In the genomic region with DNA sequence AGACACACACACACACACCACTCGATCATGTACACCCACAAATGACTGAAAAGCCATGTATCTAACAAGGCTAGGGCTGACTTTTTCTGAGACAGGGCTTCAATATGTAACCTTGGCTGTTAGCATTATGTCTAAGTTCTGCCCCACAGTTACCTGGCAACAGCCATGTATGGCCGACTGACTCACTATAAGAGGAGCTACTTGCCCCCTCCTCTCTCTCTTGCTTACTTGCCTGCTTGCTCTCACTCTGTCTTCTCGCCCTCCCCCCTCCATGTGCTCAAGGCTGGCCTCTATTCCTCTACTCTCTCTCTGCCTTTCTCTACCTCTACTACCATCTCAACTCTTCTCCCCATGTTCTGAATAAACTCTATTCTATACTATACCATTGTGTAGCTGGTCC, we compare ENCODE assay signal across 23 mouse cellular contexts. TPM values are rescaled to one million over a fixed set of nuclear protein-coding genes. Genes with fewer than 3 reads are reported as not detected.
DNase-seq lines count a peak whose midpoint lies in the region; ATAC-seq and TF ChIP-seq lines count a peak whose summit lies in the region.
"Had no signal": no experiment of that assay in that cellular context is flagged by ENCODE, and none has a peak within 500 bp of the region (broad histone marks: within the 10 kb centered on the region; RNA-seq: fewer than 3 reads in every experiment).

No protein-coding gene starts in this region.

- peak overlapping the region; percentile 78 for H3K27ac ChIP-seq in forebrain, embryonic 10.5 days
- no peak overlapping the region for H3K27ac ChIP-seq in forebrain, embryonic 14.5 days (ENCODE audit: low read depth, low read length)
- peak overlapping the region; percentile 64 for H3K27ac ChIP-seq in hindbrain, embryonic 12.5 days
- peak overlapping the region; percentile 77; the same call in 1 of the 2 replicates for H3K27ac ChIP-seq in midbrain, embryonic 11.5 days (ENCODE audit: low read depth, low read length)
- peak overlapping the region; percentile 68 for H3K27ac ChIP-seq in neural tube, embryonic 13.5 days (replicated peaks)
- H3K27ac ChIP-seq in intestine, postnatal 0 days (ENCODE audit: low read depth, low read length): no peak overlapping the region
- H3K27ac ChIP-seq in layer of hippocampus, adult 2 months: no peak overlapping the region
- H3K27ac ChIP-seq: embryonic facial prominence, embryonic 12.5 days; limb, embryonic 15.5 days; liver, embryonic 14.5 days had no signal

- H3K4me1 ChIP-seq in forebrain, embryonic 10.5 days: peaks cover 40% of the 10 kb centered on the region
- no peaks in the 10 kb centered on the region for H3K4me1 ChIP-seq in forebrain, embryonic 14.5 days (ENCODE audit: control insufficient read depth, insufficient read depth, low read length)
- peaks cover 7% of the 10 kb centered on the region; the same call in 1 of the 2 replicates for H3K4me1 ChIP-seq in hindbrain, embryonic 12.5 days
- peaks cover 16% of the 10 kb centered on the region; the same call in 1 of the 2 replicates for H3K4me1 ChIP-seq in midbrain, embryonic 11.5 days (ENCODE audit: control insufficient read depth, insufficient read depth, low read length)
- H3K4me1 ChIP-seq in neural tube, embryonic 13.5 days (replicated peaks): 0 out of 2 replicates have a peak, but pooled peaks cover 1% of the 10 kb centered on the region
- no peaks in the 10 kb centered on the region; the same call in 1 of the 2 replicates for H3K4me1 ChIP-seq in intestine, postnatal 0 days (replicated peaks; ENCODE audit: control insufficient read depth, insufficient read depth, low read length)
- H3K4me1 ChIP-seq: embryonic facial prominence, embryonic 12.5 days; limb, embryonic 15.5 days had no signal

- DNase-seq in forebrain, embryonic 10.5 days (ENCODE audit: extremely low spot score, low spot score): no peak
- no peak for DNase-seq in forebrain, embryonic 14.5 days (ENCODE audit: low spot score)
- DNase-seq in midbrain, embryonic 11.5 days (ENCODE audit: low spot score, missing footprints): no peak
- no peak for DNase-seq in cerebellum, adult 11 months
- DNase-seq in layer of hippocampus, adult 2 months (ENCODE audit: low spot score in 2 of 2): no peak
- DNase-seq: adrenal gland, adult 8-10 months; cerebellum, adult 18-20 months; cerebellum, postnatal 14 days; gastrocnemius, postnatal 36 days; left cerebral cortex, postnatal 4 days; lung, embryonic 14.5 days; right cerebral cortex, postnatal 14 days; spleen, adult 18-20 months had no signal

- H3K36me3 ChIP-seq in forebrain, embryonic 10.5 days (replicated peaks): no peaks in the 10 kb centered on the region
- H3K36me3 ChIP-seq in forebrain, embryonic 14.5 days (ENCODE audit: control insufficient read depth, insufficient read depth, low read length): no peaks in the 10 kb centered on the region
- H3K36me3 ChIP-seq in hindbrain, embryonic 12.5 days: no peaks in the 10 kb centered on the region
- H3K36me3 ChIP-seq in midbrain, embryonic 11.5 days (ENCODE audit: control insufficient read depth, insufficient read depth, low read length): no peaks in the 10 kb centered on the region
- H3K36me3 ChIP-seq in neural tube, embryonic 13.5 days: no peaks in the 10 kb centered on the region
- no peaks in the 10 kb centered on the region; the same call in 1 of the 2 replicates for H3K36me3 ChIP-seq in intestine, postnatal 0 days (ENCODE audit: control insufficient read depth, insufficient read depth)
- H3K36me3 ChIP-seq: embryonic facial prominence, embryonic 12.5 days; limb, embryonic 15.5 days had no signal

- H3K9me3 ChIP-seq in forebrain, embryonic 10.5 days: no peaks in the 10 kb centered on the region
- H3K9me3 ChIP-seq in forebrain, embryonic 14.5 days (replicated peaks; ENCODE audit: control insufficient read depth, low read length): no peaks in the 10 kb centered on the region
- no peaks in the 10 kb centered on the region for H3K9me3 ChIP-seq in hindbrain, embryonic 12.5 days (replicated peaks)
- H3K9me3 ChIP-seq in midbrain, embryonic 11.5 days (ENCODE audit: control insufficient read depth, low read length): no peaks in the 10 kb centered on the region
- H3K9me3 ChIP-seq in neural tube, embryonic 13.5 days: no peaks in the 10 kb centered on the region
- no peaks in the 10 kb centered on the region for H3K9me3 ChIP-seq in intestine, postnatal 0 days (ENCODE audit: control insufficient read depth)
- H3K9me3 ChIP-seq: embryonic facial prominence, embryonic 12.5 days; limb, embryonic 15.5 days; megakaryocyte, embryonic 14.5 days had no signal

- H3K4me3 ChIP-seq in forebrain, embryonic 10.5 days: no peak overlapping the region
- H3K4me3 ChIP-seq in forebrain, embryonic 14.5 days (ENCODE audit: low read depth, low read length): no peak overlapping the region
- H3K4me3 ChIP-seq in hindbrain, embryonic 12.5 days: no peak overlapping the region
- no peak overlapping the region for H3K4me3 ChIP-seq in midbrain, embryonic 11.5 days (ENCODE audit: low read depth, low read length)
- no peak overlapping the region for H3K4me3 ChIP-seq in neural tube, embryonic 13.5 days
- H3K4me3 ChIP-seq in intestine, postnatal 0 days (ENCODE audit: low read depth, low read length): no peak overlapping the region
- no peak overlapping the region for H3K4me3 ChIP-seq in layer of hippocampus, adult 2 months
- H3K4me3 ChIP-seq: embryonic facial prominence, embryonic 12.5 days; limb, embryonic 15.5 days; megakaryocyte, embryonic 14.5 days; myocyte had no signal

- 72% methylated on average over 3 of the region's 3 CpGs for WGBS in forebrain, embryonic 10.5 days
- 55% methylated on average over 3 of the region's 3 CpGs for WGBS in forebrain, embryonic 14.5 days
- 56% methylated on average over 3 of the region's 3 CpGs for WGBS in hindbrain, embryonic 12.5 days
- 57% methylated on average over 3 of the region's 3 CpGs for WGBS in midbrain, embryonic 11.5 days
- 55% methylated on average over 3 of the region's 3 CpGs for WGBS in neural tube, embryonic 13.5 days
- 79% methylated on average over 3 of the region's 3 CpGs for WGBS in intestine, postnatal 0 days

- H3K9ac ChIP-seq in forebrain, embryonic 14.5 days (ENCODE audit: low read length): no peak overlapping the region
- H3K9ac ChIP-seq in hindbrain, embryonic 12.5 days: no peak overlapping the region
- H3K9ac ChIP-seq in midbrain, embryonic 11.5 days (ENCODE audit: low read length): no peak overlapping the region
- H3K9ac ChIP-seq in neural tube, embryonic 13.5 days: no peak overlapping the region
- no peak overlapping the region for H3K9ac ChIP-seq in intestine, postnatal 0 days (ENCODE audit: low read depth, low read length)
- H3K9ac ChIP-seq: embryonic facial prominence, embryonic 12.5 days; limb, embryonic 15.5 days; liver, embryonic 14.5 days; lung, embryonic 14.5 days had no signal

- no peak for ATAC-seq in forebrain, embryonic 14.5 days
- peak; percentile 49 for ATAC-seq in hindbrain, embryonic 12.5 days (ENCODE audit: low FRiP score)
- peak; percentile 45; the same call in 1 of the 2 replicates for ATAC-seq in midbrain, embryonic 11.5 days (ENCODE audit: low FRiP score)
- no peak for ATAC-seq in neural tube, embryonic 13.5 days (ENCODE audit: low read depth)
- ATAC-seq in intestine, postnatal 0 days: no peak
- ATAC-seq: activated CD4-positive, CD25-positive, alpha-beta regulatory T cell, adult 4 months; forebrain, embryonic 16.5 days had no signal

- TF ChIP-seq CTCF in intestine, postnatal 0 days (IDR thresholded peaks at IDR 0.05; ENCODE audit: low read depth): no peak
- no peak for TF ChIP-seq CTCF in layer of hippocampus, adult 2 months (conservative IDR thresholded peaks at IDR 0.05)

- H3K4me2 ChIP-seq in forebrain, embryonic 14.5 days (ENCODE audit: low read length): no peak overlapping the region
- H3K4me2 ChIP-seq in hindbrain, embryonic 12.5 days (replicated peaks): no peak overlapping the region
- no peak overlapping the region for H3K4me2 ChIP-seq in midbrain, embryonic 11.5 days
- H3K4me2 ChIP-seq in neural tube, embryonic 13.5 days: no peak overlapping the region
- no peak overlapping the region for H3K4me2 ChIP-seq in intestine, postnatal 0 days (replicated peaks; ENCODE audit: low read depth)
- H3K4me2 ChIP-seq: embryonic facial prominence, embryonic 12.5 days; limb, embryonic 15.5 days; lung, embryonic 14.5 days had no signal

- H3K27me3 ChIP-seq in forebrain, embryonic 10.5 days (ENCODE audit: poor library complexity, severe bottlenecking): no peaks in the 10 kb centered on the region
- no peaks in the 10 kb centered on the region for H3K27me3 ChIP-seq in forebrain, embryonic 14.5 days (replicated peaks; ENCODE audit: control insufficient read depth, insufficient read depth, low read length)
- H3K27me3 ChIP-seq in hindbrain, embryonic 12.5 days: no peaks in the 10 kb centered on the region
- no peaks in the 10 kb centered on the region for H3K27me3 ChIP-seq in midbrain, embryonic 11.5 days (ENCODE audit: control insufficient read depth, insufficient read depth, low read length)
- no peaks in the 10 kb centered on the region for H3K27me3 ChIP-seq in neural tube, embryonic 13.5 days
- no peaks in the 10 kb centered on the region for H3K27me3 ChIP-seq in intestine, postnatal 0 days (replicated peaks; ENCODE audit: control insufficient read depth, insufficient read depth, low read length)
- H3K27me3 ChIP-seq: embryonic facial prominence, embryonic 12.5 days; limb, embryonic 15.5 days had no signal

RNA-seq across cellular contexts. Expression of a gene that starts 9.1 kb away (rescaled TPM):
- polyA plus RNA-seq in forebrain, embryonic 10.5 days (2016; fragmentation: Nextera tagmentation; extraction: Ambion mirVana): 13.3 and 13.5 TPM in 2 replicates
- 9.8 and 10.1 TPM in 2 replicates for polyA plus RNA-seq in forebrain, embryonic 14.5 days (2014; fragmentation: Nextera tagmentation; extraction: Ambion mirVana)
- 14.4 and 14.7 TPM in 2 replicates for polyA plus RNA-seq in hindbrain, embryonic 12.5 days (2016; fragmentation: Nextera tagmentation; extraction: Ambion mirVana)
- 20.5 and 23.6 TPM in 2 replicates for polyA plus RNA-seq in midbrain, embryonic 11.5 days (2014; fragmentation: Nextera tagmentation; extraction: Ambion mirVana)
- polyA plus RNA-seq in neural tube, embryonic 13.5 days (2015; fragmentation: Nextera tagmentation; extraction: Ambion mirVana): 14.9 and 16.9 TPM in 2 replicates
- polyA plus RNA-seq in intestine, postnatal 0 days (2015; fragmentation: Nextera tagmentation; extraction: Ambion mirVana): 967 and 1,051 TPM in 2 replicates
- total RNA-seq in layer of hippocampus, adult 2 months (2021): 1 to 10 TPM; 4.2 to 4.9 TPM
- polyA plus RNA-seq: activated CD4-positive, CD25-positive, alpha-beta regulatory T cell, adult 4 months had no signal

RNA-seq across cellular contexts. Expression of a gene that starts 53.3 kb away (rescaled TPM):
- polyA plus RNA-seq in forebrain, embryonic 10.5 days (2016; fragmentation: Nextera tagmentation; extraction: Ambion mirVana): 48.1 and 49.5 TPM in 2 replicates
- polyA plus RNA-seq in forebrain, embryonic 14.5 days (2014; fragmentation: Nextera tagmentation; extraction: Ambion mirVana): 32.9 and 42.0 TPM in 2 replicates
- 47.3 and 47.4 TPM in 2 replicates for polyA plus RNA-seq in hindbrain, embryonic 12.5 days (2016; fragmentation: Nextera tagmentation; extraction: Ambion mirVana)
- polyA plus RNA-seq in midbrain, embryonic 11.5 days (2014; fragmentation: Nextera tagmentation; extraction: Ambion mirVana): 27.0 and 35.6 TPM in 2 replicates
- 33.8 and 38.7 TPM in 2 replicates for polyA plus RNA-seq in neural tube, embryonic 13.5 days (2015; fragmentation: Nextera tagmentation; extraction: Ambion mirVana)
- polyA plus RNA-seq in intestine, postnatal 0 days (2015; fragmentation: Nextera tagmentation; extraction: Ambion mirVana): 14.1 TPM in 2 replicates
- 100 to 1,000 TPM; 118 to 120 TPM for total RNA-seq in layer of hippocampus, adult 2 months (2021)

Comparison
In these comparisons a context has a peak if more than half of its experiments do, and no peak if none do; other contexts are left out.
1. H3K27ac ChIP-seq: peak in forebrain, embryonic 10.5 days (single experiment), hindbrain, embryonic 12.5 days (single experiment), midbrain, embryonic 11.5 days (single experiment) and neural tube, embryonic 13.5 days (single experiment); none in forebrain, embryonic 14.5 days (single experiment), intestine, postnatal 0 days (single experiment) and layer of hippocampus, adult 2 months (single experiment).
2. ATAC-seq: peak in hindbrain, embryonic 12.5 days (single experiment) and midbrain, embryonic 11.5 days (single experiment); none in forebrain, embryonic 14.5 days (single experiment), neural tube, embryonic 13.5 days (single experiment) and intestine, postnatal 0 days (single experiment).
3. RNA of a gene that starts 9.1 kb away (polyA plus RNA-seq): 967 to 1,051 TPM in intestine, postnatal 0 days; 20.5 to 23.6 TPM in midbrain, embryonic 11.5 days, 14.9 to 16.9 TPM in neural tube, embryonic 13.5 days, 14.4 to 14.7 TPM in hindbrain, embryonic 12.5 days, 13.3 to 13.5 TPM in forebrain, embryonic 10.5 days and 9.8 to 10.1 TPM in forebrain, embryonic 14.5 days; every median in the first group is over 10 times any median in the second.